Mouse (Mus musculus) adrenal gland, adult 2 months (tissue): ENCODE results near the gene Cenpl. TPM values are rescaled to one million over a fixed set of nuclear protein-coding genes. Genes with fewer than 3 reads are reported as not detected.

Experiments
- DNase-seq: peaks from one replicate; pipeline ENCODE4 v3.0.0; 2021
- polyA plus RNA-seq: library from polyadenylated mRNA; depleted of rRNA; stranded (reverse); fragments of >200 nt; gene quantifications from 2 replicates; pipeline ENCODE4 v1.2.3, GENCODE M21; 2012; rRNA removed
- total RNA-seq, 2 experiments: library from RNA; stranded (reverse); gene quantifications; 2 replicates each; pipeline ENCODE4 v1.2.3; 2021

Gene Cenpl
- total and polyA plus RNA-seq, 3 experiments = 0.35 to 2.5 (median 1.8) TPM

DNA sequence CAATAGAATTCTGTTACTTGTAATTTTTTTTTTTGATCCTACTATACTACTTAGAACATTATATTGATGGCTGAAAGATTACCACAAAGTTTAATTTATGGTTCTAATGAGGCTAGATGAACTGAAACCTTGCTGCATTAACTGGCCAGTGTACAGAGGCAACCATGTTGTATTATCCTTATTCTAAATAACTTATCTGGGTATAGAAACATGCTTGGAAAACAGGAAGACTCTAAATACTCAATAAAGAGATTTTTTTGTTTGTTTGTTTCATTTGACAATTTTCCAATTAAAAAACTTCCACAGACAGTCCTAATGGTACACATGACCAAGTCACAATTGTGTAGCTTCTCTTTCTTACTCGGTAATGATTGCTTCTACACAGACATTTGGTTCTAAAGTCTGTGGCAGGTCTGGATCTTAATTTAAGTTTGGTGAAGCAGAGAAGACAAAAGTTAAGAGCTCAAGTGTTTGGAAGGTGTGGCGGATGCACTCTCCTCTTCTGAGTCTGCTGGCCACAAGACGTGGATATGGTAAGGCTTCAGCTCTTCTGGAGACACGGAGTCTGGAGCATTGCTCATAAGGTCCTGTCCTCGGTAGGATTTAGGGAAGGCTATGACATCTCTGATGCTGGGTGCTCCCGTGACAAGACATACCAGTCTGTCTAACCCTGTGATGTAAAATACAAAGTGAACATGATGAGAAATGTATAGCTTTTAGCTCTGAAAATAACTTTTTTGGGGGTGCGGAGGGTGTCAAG, 29.1 kb upstream of the Cenpl start:
- DNase-seq = no peak

DNA sequence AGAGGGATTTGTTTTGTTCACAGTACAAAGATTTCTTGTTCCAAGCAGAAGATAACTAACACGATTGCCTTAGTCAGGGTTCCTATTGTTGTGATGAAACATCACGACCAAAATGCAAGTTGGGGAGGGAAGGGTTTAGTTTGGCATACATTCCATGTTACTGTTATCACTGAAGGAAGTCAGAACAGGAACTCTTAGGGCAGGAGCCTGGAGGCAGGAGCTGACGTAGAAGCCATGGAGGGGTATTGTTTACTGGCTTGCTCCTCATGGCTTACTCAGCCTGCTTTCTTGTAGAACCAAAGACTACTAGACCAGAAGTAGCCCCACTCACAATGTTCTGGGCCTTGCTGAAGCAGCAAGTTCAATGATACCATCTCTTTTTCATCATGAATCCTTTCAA, 23.5 kb upstream of the Cenpl start:
- DNase-seq = no peak

DNA sequence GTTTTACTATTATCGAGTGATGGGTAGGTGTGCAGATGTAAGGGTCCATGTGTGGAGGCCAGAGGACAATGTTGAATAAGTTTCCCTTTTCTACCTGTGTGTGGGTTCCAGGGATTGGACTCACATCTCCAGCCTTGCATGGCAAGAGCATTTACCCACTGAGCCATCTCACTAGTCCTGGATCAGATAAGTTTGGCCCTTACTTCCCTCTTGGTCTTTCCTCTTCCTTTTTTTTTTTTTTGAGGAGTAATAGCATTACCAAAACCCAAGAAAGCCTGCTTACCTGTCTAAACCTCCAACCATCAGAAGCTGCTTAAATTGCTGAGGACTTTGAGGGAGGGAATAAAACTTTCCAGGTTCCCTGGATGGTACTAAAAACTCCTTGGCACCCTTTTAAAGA, 13.3 kb upstream of the Cenpl start:
- DNase-seq = no peak

DNA sequence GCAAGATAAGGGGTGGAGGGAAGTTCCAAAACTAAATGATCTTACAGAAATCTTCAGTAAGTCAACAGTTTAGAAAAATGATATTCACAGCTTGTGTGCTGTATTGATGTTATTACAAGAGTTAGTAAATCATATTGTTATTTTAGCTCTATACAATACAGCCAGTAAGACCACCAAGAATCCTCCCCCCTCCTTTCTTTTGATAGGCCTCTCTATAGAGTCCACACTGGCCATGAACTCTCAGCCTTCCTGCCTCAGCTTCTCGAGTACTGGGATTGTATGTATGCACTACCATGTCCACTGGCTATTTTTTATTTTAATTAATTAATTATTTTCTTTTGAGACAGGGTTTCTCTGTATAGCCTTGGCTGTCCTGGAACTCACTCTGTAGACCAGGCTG, 7.2 kb upstream of the Cenpl start:
- DNase-seq = no peak

DNA sequence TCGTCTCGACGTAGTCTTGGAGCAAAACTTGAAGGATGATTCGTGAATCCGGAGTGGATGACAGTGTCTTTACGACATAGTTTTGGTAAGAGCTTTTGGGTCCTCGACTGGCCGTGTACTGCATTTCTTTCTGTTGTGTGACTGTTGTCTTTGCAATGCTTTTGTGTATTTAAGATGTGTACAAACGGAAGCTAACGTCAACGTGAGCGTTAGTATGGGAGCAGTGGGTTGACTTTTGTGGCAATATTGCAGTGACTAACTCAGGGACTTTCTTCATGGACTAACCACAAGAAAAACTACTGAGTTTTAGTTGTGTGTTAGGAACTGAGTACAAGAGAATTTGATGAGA, 733 bp downstream of the Cenpl start:
- no peak for DNase-seq

DNA sequence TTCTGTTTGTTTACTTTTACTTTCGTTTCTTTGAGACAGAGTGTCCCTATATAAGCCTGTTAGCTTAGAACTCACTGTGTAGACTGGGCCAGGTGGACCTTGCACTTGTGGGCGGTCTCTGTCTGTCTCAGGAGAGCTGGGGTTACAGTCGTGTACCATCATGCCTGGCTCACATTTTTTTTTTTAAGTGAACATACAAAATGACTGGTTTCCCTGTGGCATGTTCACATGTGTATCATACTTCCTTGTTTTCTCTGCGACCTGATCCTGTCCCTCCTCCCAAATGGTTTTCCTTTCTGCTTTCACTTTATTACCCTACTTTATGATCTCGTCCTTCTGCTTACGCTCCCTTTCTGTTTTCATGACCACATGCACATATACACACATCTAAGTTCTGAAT, 5.7 kb downstream of the Cenpl start:
- peak; percentile 6 for DNase-seq

DNA sequence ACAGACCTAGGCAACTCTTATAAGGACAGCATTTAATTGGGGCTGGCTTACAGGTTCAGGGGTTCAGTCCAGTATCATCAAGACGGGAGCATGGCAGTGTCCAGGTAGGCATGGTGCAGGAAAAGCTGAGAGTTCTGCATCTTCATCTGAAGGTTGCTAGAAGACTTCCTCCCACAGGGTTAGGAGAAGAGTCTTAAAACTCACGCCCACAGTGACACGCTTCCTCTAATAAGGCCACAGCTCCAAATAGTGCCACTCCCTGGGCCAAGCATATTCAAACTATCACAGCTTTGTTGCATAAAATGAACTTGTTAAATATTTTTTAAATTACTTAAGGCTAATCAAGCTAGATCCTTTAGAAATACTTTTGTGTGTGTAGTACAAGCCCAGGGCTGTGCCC, 6.7 kb downstream of the Cenpl start:
- no peak for DNase-seq

DNA sequence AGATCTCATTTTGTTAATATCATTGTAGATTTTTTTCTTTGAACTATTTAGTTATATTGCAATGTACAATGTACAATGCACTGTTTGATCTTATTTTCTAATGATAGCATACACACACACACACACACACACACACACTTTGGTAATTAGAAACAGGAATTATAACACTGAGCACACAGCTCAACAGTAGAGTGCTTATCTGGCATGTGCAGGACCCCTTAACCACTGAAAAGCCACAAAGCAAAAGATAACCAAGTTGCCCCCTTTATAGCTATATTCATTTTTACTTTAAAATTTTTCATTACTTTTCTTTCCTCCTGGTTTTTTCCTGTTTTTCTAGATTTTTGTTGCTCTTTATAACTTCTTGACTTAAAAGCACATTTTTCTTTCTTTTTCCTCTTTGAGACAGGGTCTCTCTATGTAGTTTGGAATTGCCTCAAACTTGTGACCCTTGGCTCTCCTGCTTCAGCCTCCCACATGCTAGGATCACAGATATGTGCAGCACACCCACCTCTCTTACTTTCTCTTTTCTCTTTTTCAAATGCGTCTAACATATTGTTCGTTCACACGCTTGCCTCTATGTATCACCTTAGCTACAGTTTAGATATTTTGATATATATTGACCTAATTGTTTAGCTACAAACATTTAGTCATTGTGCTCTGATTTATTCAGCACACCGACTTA, 29.4 kb downstream of the Cenpl start:
- no peak for DNase-seq

DNA sequence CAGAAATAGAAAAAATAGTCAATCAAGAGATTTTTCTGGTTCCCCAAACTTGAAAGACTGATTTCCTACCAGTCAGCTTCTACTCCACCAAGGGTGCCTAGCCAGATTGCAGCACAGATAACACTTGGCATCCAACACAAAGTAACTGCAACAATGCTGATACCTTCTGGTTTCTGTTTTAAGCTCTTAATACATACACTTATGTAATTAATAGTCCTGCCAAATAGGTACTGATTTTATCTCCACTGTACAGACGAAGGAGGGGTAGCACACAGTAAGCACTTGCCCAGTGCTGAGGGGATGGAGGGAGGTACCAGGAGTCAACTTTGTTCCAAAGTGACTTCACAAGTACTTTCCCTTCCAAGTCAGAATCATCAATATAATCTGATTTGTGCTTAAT, 33.3 kb downstream of the Cenpl start:
- no peak for DNase-seq

DNA sequence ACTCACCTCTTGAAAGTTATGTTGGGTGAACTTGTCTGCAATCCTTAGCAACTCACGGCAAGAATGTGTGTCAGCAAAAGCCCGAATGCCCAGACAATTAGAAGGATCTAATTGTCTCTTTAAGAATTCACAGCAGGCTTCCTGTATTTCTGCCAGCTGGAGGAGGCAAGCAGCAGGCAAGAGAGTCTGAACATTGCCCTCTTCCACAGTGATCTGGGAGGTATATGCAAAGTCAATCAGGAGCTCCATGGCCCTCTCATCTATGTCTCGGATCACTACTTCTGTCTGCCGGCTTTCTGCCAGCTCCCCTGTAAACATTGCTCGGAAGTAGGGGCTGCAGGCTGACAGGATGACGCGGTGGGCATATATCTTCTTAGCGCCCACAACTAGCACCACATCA, 38.7 kb downstream of the Cenpl start:
- no peak for DNase-seq

DNA sequence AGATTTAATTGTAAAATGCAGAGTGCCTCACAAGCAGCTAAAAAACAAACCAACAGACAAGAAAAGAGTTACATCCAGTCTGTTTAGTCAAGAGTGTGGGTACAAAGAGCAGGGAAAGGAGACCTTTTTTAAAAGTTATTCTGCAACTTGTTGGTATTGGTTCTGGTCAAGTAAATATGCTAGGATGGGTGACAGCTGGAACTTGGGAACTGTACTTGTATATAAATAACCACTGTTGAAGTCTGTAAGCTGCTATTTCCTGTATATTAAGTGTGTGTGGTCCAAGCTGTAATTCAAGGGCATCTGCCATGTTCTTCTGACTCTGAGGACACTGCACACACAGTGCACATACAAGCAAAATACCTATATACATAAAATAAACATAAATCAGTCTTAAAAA, 44.1 kb downstream of the Cenpl start:
- DNase-seq = no peak

DNA sequence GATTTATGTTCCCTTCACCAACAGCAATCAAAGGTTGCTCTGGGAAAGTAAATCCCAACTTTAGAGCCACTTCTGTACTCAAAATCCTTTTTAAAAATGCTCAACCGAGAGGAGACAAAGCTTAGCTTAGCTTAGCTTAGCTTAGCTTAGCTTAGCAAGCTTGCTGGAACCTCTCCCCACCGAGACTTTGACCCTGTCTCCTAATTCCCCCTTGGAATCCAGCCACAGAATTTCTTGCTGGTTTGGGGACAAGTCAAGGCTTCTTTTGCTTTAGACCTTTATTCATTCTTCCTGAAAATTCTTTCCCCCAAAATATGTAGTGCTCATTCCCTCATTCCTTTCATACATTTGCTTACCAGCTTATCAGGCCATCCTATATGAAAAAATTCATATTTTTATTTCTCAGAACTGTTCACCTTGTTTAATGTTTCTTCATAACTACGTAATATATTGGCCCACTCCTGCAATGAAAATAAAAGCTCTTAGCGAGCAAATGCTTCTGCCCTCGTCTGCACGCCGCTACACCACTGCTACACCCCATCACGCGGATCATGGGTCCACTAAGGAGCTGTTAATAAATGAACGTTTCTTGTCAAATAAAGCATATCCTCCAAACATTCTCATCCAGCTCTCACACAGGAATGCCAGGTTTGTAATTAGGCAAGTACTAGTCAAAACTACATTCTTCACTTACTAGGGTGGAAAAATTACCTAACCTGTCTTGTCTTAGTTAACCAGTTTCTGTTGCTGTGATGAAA, 52.3 kb downstream of the Cenpl start:
- DNase-seq = no peak

DNA sequence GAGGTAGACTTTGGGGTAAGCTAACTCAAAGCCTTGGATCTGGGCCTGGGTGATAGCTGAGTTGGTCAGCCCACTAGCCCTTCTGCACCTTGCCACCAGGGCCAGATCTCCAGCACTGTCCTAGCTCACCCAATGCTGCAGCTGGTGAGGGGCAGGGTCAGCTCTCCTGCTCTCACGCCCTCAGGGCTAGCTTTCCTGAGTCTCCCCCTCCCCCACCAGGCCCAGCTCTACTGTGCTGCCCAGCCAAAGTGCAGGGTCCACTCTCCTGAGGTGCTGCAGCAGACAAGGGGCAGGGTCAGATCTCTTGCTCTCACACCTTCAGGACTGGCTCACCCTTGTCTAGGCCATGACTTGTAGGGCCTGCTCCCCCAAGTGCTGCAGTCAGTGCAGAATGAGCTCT, 55.9 kb downstream of the Cenpl start:
- no peak for DNase-seq

DNA sequence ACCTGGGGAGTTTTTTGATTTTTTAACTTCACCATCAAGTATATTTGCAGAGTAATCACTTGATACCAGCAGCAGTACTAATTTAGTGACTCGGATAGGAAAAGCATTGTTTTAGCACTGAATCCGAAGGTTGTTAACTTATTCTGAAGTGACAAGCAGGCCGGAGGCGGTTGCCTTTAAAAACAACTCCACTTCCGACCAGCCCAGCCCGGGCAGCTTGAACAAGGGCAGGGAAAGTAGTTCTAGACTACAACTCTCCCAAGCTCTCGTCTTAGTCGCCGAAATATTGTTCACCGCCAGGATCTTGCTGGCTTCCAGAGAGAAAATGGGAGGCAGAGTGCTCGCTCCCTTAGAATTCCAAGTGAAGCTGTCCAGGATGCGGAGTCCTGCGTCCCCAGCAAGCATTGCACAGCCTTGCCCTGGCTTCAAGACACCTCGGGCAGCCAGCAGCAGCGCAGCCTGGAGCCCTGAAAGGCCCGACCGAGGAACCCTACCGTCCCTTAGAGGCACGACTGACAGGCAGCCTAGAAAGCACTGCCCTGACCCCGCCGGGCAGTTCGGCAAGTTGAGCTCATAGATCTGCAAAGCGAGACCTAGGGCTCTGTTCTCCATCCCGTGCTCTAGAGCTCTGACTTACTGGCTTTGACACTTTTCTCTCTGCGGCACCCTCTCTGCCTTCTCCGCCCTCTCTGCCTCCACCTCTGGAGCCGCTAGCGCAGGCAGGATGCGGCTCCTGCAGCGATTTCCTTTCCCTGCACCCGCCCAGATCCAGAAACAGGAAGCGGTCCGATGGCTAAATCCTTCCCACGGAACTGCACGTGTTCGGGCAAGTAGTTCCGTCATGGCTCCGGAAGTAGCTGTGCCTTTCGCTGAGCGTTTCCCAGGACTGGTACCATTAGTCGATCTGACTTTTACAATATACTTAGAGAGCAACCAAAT, 60.5 kb downstream of the Cenpl start, which contains the start of gene Klhl20:
Gene Klhl20 (minus strand): TSS at position 786 of the 939 bp plus-strand sequence.
- DNase-seq = peak; percentile 94

Other genes with a start within 250 kb of the Cenpl start
- gene Rc3h1, start 164.3 kb upstream of the Cenpl start, total RNA-seq = 10 to 100 TPM; 32.7 to 54.3 TPM
- gene Rc3h1, start 164.3 kb upstream of the Cenpl start, polyA plus RNA-seq = 9.6 and 12.6 TPM in 2 replicates
- gene Serpinc1, start 92.1 kb upstream of the Cenpl start, total RNA-seq = 1 to 10 TPM in 1 of 2 experiments, under 1 TPM in 1; 0.62 to 9.3 TPM
- 0.42 and 5.0 TPM in 2 replicates for gene Serpinc1, start 92.1 kb upstream of the Cenpl start, polyA plus RNA-seq
- gene Zbtb37, start 35.9 kb upstream of the Cenpl start, total RNA-seq = 10 to 100 TPM; 13.1 to 16.0 TPM
- 0.45 and 0.57 TPM in 2 replicates for gene Zbtb37, start 35.9 kb upstream of the Cenpl start, polyA plus RNA-seq
- 10 to 100 TPM; 26.5 to 27.4 TPM for gene Dars2, start 55 bp upstream of the Cenpl start, total RNA-seq
- gene Dars2, start 55 bp upstream of the Cenpl start, polyA plus RNA-seq = 6.9 and 11.5 TPM in 2 replicates
- gene Klhl20, start 60.8 kb downstream of the Cenpl start, total RNA-seq = 10 to 100 TPM; 14.1 to 17.2 TPM
- gene Klhl20, start 60.8 kb downstream of the Cenpl start, polyA plus RNA-seq = 2.9 and 4.4 TPM in 2 replicates
- gene Ankrd45, start 72.0 kb downstream of the Cenpl start, total RNA-seq = 1 to 10 TPM; 4.4 to 8.3 TPM
- gene Ankrd45, start 72.0 kb downstream of the Cenpl start, polyA plus RNA-seq = 0.37 and 0.58 TPM in 2 replicates
- not detected for gene Tex50, start 88.6 kb downstream of the Cenpl start, total RNA-seq
- gene Tex50, start 88.6 kb downstream of the Cenpl start, polyA plus RNA-seq = not detected in 2 replicates
- 100 to 1,000 TPM; 283 to 597 TPM for gene Prdx6, start 180.5 kb downstream of the Cenpl start, total RNA-seq
- 103 and 130 TPM in 2 replicates for gene Prdx6, start 180.5 kb downstream of the Cenpl start, polyA plus RNA-seq